Mouse (Mus musculus): Measurements from ENCODE around the gene Slc12a5. TPM values are rescaled to one million over a fixed set of nuclear protein-coding genes. Genes with fewer than 3 reads are reported as not detected.

The Slc12a5 gene
- total and polyA plus RNA-seq, 3 experiments: 0.72 to 1.4 (median 0.82) TPM

DNA sequence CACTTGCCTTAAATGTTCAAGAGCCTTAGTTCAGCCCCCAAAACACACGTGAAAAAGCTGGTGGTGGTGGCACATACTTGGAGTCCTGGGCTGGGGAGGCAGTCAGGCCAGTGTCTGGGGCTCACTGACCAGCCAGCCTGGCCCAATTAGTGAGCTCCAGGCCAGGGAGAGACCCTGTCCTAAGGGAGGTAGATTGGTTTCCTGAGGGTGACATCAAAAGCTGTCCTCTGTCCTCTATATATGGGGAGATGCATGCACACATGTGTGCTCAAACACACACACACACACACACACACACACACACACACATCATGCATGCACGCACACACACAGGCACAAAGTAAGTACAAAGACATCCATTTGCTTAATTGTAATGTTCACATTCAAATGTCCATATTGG is 83.1 kb downstream of the Slc12a5 start:
- Histone ChIP-seq H3K4me3 (ENCODE audit: low read depth, low read length) (no peak overlapping the region), H3K27me3 (ENCODE audit: insufficient read depth, low read length) (peaks cover 24% of the 10 kb centered on the region), H3K4me1 (ENCODE audit: insufficient read depth, low read depth, low read length) (no peaks in the 10 kb centered on the region), H3K36me3 (replicated peaks) (no peaks in the 10 kb centered on the region), H3K9me3 (replicated peaks) (no peaks in the 10 kb centered on the region)
- DNase-seq (ENCODE audit: low spot score): no peak
- ATAC-seq (ENCODE audit: extremely low read depth, insufficient number of reproducible peaks, low FRiP score, poor library complexity, severe bottlenecking): no peak
- TF ChIP-seq TAL1 (conservative IDR thresholded peaks at IDR 0.05; ENCODE audit: low read depth, low read length) (no peak), GATA2 (IDR thresholded peaks at IDR 0.05; ENCODE audit: borderline replicate concordance, low read depth, low read length) (no peak), CTCF (IDR thresholded peaks at IDR 0.05; ENCODE audit: low read depth, low read length) (no peak), GATA1 (IDR thresholded peaks at IDR 0.05; ENCODE audit: borderline replicate concordance, low read length) (no peak), POLR2AphosphoS5 (IDR thresholded peaks at IDR 0.05; ENCODE audit: insufficient replicate concordance, low read depth, low read length) (no peak)

DNA sequence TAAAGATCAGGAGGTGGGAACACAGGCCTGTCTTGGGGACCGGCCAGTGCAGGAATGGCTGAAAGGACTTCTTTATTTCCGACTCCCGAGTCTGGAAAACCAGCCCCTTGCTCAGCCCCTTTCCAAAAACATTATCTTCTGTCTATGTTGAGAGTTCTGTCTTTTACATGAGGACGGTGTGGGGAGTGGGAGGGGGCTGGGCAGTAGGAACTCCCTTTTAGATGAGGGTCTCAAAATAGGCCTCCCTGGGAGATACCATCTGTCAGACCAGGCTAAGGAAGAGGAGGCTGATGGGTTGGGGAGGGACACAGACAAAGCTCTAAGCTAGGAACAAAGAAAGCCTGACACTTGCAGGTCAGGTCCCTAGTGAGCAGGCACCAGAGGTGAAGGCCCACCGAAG is 88.4 kb downstream of the Slc12a5 start:
- TF ChIP-seq GATA1 (IDR thresholded peaks at IDR 0.05; ENCODE audit: borderline replicate concordance, low read length): no peak
- TF ChIP-seq TAL1 (conservative IDR thresholded peaks at IDR 0.05; ENCODE audit: low read depth, low read length): no peak
- TF ChIP-seq CTCF (IDR thresholded peaks at IDR 0.05; ENCODE audit: low read depth, low read length): no peak
- no peak for TF ChIP-seq GATA2 (IDR thresholded peaks at IDR 0.05; ENCODE audit: borderline replicate concordance, low read depth, low read length)
- no peak for TF ChIP-seq POLR2AphosphoS5 (IDR thresholded peaks at IDR 0.05; ENCODE audit: insufficient replicate concordance, low read depth, low read length)
- Histone ChIP-seq H3K9me3 (replicated peaks) (peaks cover 2% of the 10 kb centered on the region; the same call in 1 of the 2 replicates), H3K4me1 (ENCODE audit: insufficient read depth, low read depth, low read length) (no peaks in the 10 kb centered on the region), H3K27me3 (ENCODE audit: insufficient read depth, low read length) (peaks cover 18% of the 10 kb centered on the region), H3K4me3 (ENCODE audit: low read depth, low read length) (no peak overlapping the region), H3K36me3 (replicated peaks) (no peaks in the 10 kb centered on the region)
- DNase-seq (ENCODE audit: low spot score) (no peak), ATAC-seq (ENCODE audit: extremely low read depth, insufficient number of reproducible peaks, low FRiP score, poor library complexity, severe bottlenecking) (no peak)

Other genes with a start within 250 kb of the Slc12a5 start
- gene Spint5, start 245.5 kb upstream of the Slc12a5 start, total RNA-seq (2014; fragmentation: Nextera tagmentation): not detected in 2 replicates
- not detected in 2 replicates for gene Spint5, start 245.5 kb upstream of the Slc12a5 start, total RNA-seq (2017)
- not detected in 2 replicates for gene Spint5, start 245.5 kb upstream of the Slc12a5 start, polyA plus RNA-seq (2012)
- gene Wfdc3, start 214.9 kb upstream of the Slc12a5 start, total RNA-seq (2014; fragmentation: Nextera tagmentation): 1.4 and 2.0 TPM in 2 replicates
- gene Wfdc3, start 214.9 kb upstream of the Slc12a5 start, total RNA-seq (2017): 0.98 and 1.5 TPM in 2 replicates
- 0.03 TPM in 1 of 2 replicates, not detected in the other for gene Wfdc3, start 214.9 kb upstream of the Slc12a5 start, polyA plus RNA-seq (2012)
- 58.1 and 86.2 TPM in 2 replicates for gene Dnttip1, start 214.8 kb upstream of the Slc12a5 start, total RNA-seq (2014; fragmentation: Nextera tagmentation)
- gene Dnttip1, start 214.8 kb upstream of the Slc12a5 start, total RNA-seq (2017): 18.0 and 23.8 TPM in 2 replicates
- gene Dnttip1, start 214.8 kb upstream of the Slc12a5 start, polyA plus RNA-seq (2012): 122 and 135 TPM in 2 replicates
- gene Ube2c, start 190.9 kb upstream of the Slc12a5 start, total RNA-seq (2014; fragmentation: Nextera tagmentation): 351 and 411 TPM in 2 replicates
- gene Ube2c, start 190.9 kb upstream of the Slc12a5 start, total RNA-seq (2017): 127 and 135 TPM in 2 replicates
- gene Ube2c, start 190.9 kb upstream of the Slc12a5 start, polyA plus RNA-seq (2012): 102 and 111 TPM in 2 replicates
- gene Tnnc2, start 180.8 kb upstream of the Slc12a5 start, total RNA-seq (2014; fragmentation: Nextera tagmentation): not detected in 2 replicates
- gene Tnnc2, start 180.8 kb upstream of the Slc12a5 start, total RNA-seq (2017): not detected in 2 replicates
- gene Tnnc2, start 180.8 kb upstream of the Slc12a5 start, polyA plus RNA-seq (2012): not detected in 2 replicates
- 4.7 and 6.8 TPM in 2 replicates for gene Snx21, start 175.0 kb upstream of the Slc12a5 start, total RNA-seq (2014; fragmentation: Nextera tagmentation)
- gene Snx21, start 175.0 kb upstream of the Slc12a5 start, total RNA-seq (2017): 1.3 and 1.7 TPM in 2 replicates
- 3.5 and 5.0 TPM in 2 replicates for gene Snx21, start 175.0 kb upstream of the Slc12a5 start, polyA plus RNA-seq (2012)
- gene Acot8, start 155.9 kb upstream of the Slc12a5 start, total RNA-seq (2014; fragmentation: Nextera tagmentation): 12.9 and 16.6 TPM in 2 replicates
- 20.8 and 24.0 TPM in 2 replicates for gene Acot8, start 155.9 kb upstream of the Slc12a5 start, total RNA-seq (2017)
- 45.4 and 51.6 TPM in 2 replicates for gene Acot8, start 155.9 kb upstream of the Slc12a5 start, polyA plus RNA-seq (2012)
- 7.1 and 10.2 TPM in 2 replicates for gene Zswim3, start 155.7 kb upstream of the Slc12a5 start, total RNA-seq (2014; fragmentation: Nextera tagmentation)
- gene Zswim3, start 155.7 kb upstream of the Slc12a5 start, total RNA-seq (2017): 4.2 and 5.3 TPM in 2 replicates
- gene Zswim3, start 155.7 kb upstream of the Slc12a5 start, polyA plus RNA-seq (2012): 1.1 and 1.2 TPM in 2 replicates
- gene Zswim1, start 138.1 kb upstream of the Slc12a5 start, total RNA-seq (2014; fragmentation: Nextera tagmentation): 19.0 and 22.2 TPM in 2 replicates
- gene Zswim1, start 138.1 kb upstream of the Slc12a5 start, total RNA-seq (2017): 3.8 and 4.1 TPM in 2 replicates
- 33.9 and 38.4 TPM in 2 replicates for gene Zswim1, start 138.1 kb upstream of the Slc12a5 start, polyA plus RNA-seq (2012)
- gene Spata25, start 132.3 kb upstream of the Slc12a5 start, total RNA-seq (2014; fragmentation: Nextera tagmentation): not detected in 2 replicates
- gene Spata25, start 132.3 kb upstream of the Slc12a5 start, total RNA-seq (2017): not detected in 2 replicates
- gene Spata25, start 132.3 kb upstream of the Slc12a5 start, polyA plus RNA-seq (2012): not detected in 2 replicates
- gene Ctsa, start 127.9 kb upstream of the Slc12a5 start, total RNA-seq (2014; fragmentation: Nextera tagmentation): 24.7 and 40.4 TPM in 2 replicates
- gene Ctsa, start 127.9 kb upstream of the Slc12a5 start, total RNA-seq (2017): 58.7 and 67.0 TPM in 2 replicates
- gene Ctsa, start 127.9 kb upstream of the Slc12a5 start, polyA plus RNA-seq (2012): 37.0 and 68.2 TPM in 2 replicates
- gene Neurl2, start 127.3 kb upstream of the Slc12a5 start, total RNA-seq (2014; fragmentation: Nextera tagmentation): not detected in 2 replicates
- gene Neurl2, start 127.3 kb upstream of the Slc12a5 start, total RNA-seq (2017): 0.27 TPM in 1 of 2 replicates, not detected in the other
- 0.10 TPM in 1 of 2 replicates, not detected in the other for gene Neurl2, start 127.3 kb upstream of the Slc12a5 start, polyA plus RNA-seq (2012)
- gene Pltp, start 103.1 kb upstream of the Slc12a5 start, total RNA-seq (2014; fragmentation: Nextera tagmentation): not detected in 2 replicates
- gene Pltp, start 103.1 kb upstream of the Slc12a5 start, total RNA-seq (2017): not detected in 2 replicates
- gene Pltp, start 103.1 kb upstream of the Slc12a5 start, polyA plus RNA-seq (2012): not detected in 2 replicates
- 54.7 and 61.3 TPM in 2 replicates for gene Pcif1, start 81.5 kb upstream of the Slc12a5 start, total RNA-seq (2014; fragmentation: Nextera tagmentation)
- 31.7 and 35.5 TPM in 2 replicates for gene Pcif1, start 81.5 kb upstream of the Slc12a5 start, total RNA-seq (2017)
- 137 TPM in 2 replicates for gene Pcif1, start 81.5 kb upstream of the Slc12a5 start, polyA plus RNA-seq (2012)
- 30.6 and 31.4 TPM in 2 replicates for gene Zfp335, start 49.0 kb upstream of the Slc12a5 start, total RNA-seq (2014; fragmentation: Nextera tagmentation)
- gene Zfp335, start 49.0 kb upstream of the Slc12a5 start, total RNA-seq (2017): 8.7 and 9.8 TPM in 2 replicates
- 48.3 and 49.6 TPM in 2 replicates for gene Zfp335, start 49.0 kb upstream of the Slc12a5 start, polyA plus RNA-seq (2012)
- not detected in 2 replicates for gene Mmp9, start 20.0 kb upstream of the Slc12a5 start, total RNA-seq (2014; fragmentation: Nextera tagmentation)
- gene Mmp9, start 20.0 kb upstream of the Slc12a5 start, total RNA-seq (2017): 0.76 and 0.82 TPM in 2 replicates
- gene Mmp9, start 20.0 kb upstream of the Slc12a5 start, polyA plus RNA-seq (2012): 0.63 and 0.76 TPM in 2 replicates
- 41.8 TPM in 2 replicates for gene Ncoa5, start 74.1 kb downstream of the Slc12a5 start, total RNA-seq (2014; fragmentation: Nextera tagmentation)
- 32.4 and 45.7 TPM in 2 replicates for gene Ncoa5, start 74.1 kb downstream of the Slc12a5 start, total RNA-seq (2017)
- 48.4 and 50.0 TPM in 2 replicates for gene Ncoa5, start 74.1 kb downstream of the Slc12a5 start, polyA plus RNA-seq (2012)
- not detected in 2 replicates for gene Cd40, start 94.8 kb downstream of the Slc12a5 start, total RNA-seq (2014; fragmentation: Nextera tagmentation)
- 0.05 TPM in 1 of 2 replicates, not detected in the other for gene Cd40, start 94.8 kb downstream of the Slc12a5 start, total RNA-seq (2017)
- gene Cd40, start 94.8 kb downstream of the Slc12a5 start, polyA plus RNA-seq (2012): not detected in 2 replicates
- not detected in 2 replicates for gene 1700025C18Rik, start 129.9 kb downstream of the Slc12a5 start, total RNA-seq (2014; fragmentation: Nextera tagmentation)
- not detected in 2 replicates for gene 1700025C18Rik, start 129.9 kb downstream of the Slc12a5 start, total RNA-seq (2017)
- gene 1700025C18Rik, start 129.9 kb downstream of the Slc12a5 start, polyA plus RNA-seq (2012): not detected in 2 replicates

Measured in G1E (cell line).